Mouse (Mus musculus) 416B (cell line): ENCODE data around the gene Tln1.
"Not testable (repeated sequence)": the region's sequence is repeated elsewhere in the genome, so short reads cannot be mapped to it uniquely, and the experiment has no call there.

ENCODE experiments used
- DNase-seq: peaks from one replicate; pipeline ENCODE4 v3.0.0; 2011; ENCODE audit warnings: low read depth

Gene Tln1

GRCm38 (mm10) chr4:43578376-43579204 is 16.1 kb upstream of the Tln1 start, which contains the start of the genes Rgp1 and Gba2:
Rgp1 (plus strand) TSS chr4:43578715.
Gba2 (minus strand) TSS chr4:43578873.
- DNase-seq: peak; percentile 88

GRCm38 (mm10) chr4:43577237-43577881 is 14.9 kb upstream of the Tln1 start:
- DNase-seq: no peak

GRCm38 (mm10) chr4:43575356-43575755 is 12.9 kb upstream of the Tln1 start:
- no peak for DNase-seq

GRCm38 (mm10) chr4:43573561-43573960 is 11.1 kb upstream of the Tln1 start:
- DNase-seq: no peak

GRCm38 (mm10) chr4:43571395-43572045 is 9.0 kb upstream of the Tln1 start:
- DNase-seq: no peak

- DNase-seq: no peak
Measured at GRCm38 (mm10) chr4:43567140-43567539, 4.6 kb upstream of the Tln1 start.

GRCm38 (mm10) chr4:43564231-43564630 is 1.7 kb upstream of the Tln1 start:
- DNase-seq: no peak

- no peak for DNase-seq
Measured at GRCm38 (mm10) chr4:43563601-43563875, 1.0 kb upstream of the Tln1 start.

- no peak for DNase-seq
Measured at GRCm38 (mm10) chr4:43562769-43563600, 494 bp upstream of the Tln1 start.

- no peak for DNase-seq
Measured at GRCm38 (mm10) chr4:43561436-43561996, 975 bp downstream of the Tln1 start.

GRCm38 (mm10) chr4:43560976-43561375 is 1.5 kb downstream of the Tln1 start:
- DNase-seq: no peak

GRCm38 (mm10) chr4:43560243-43560611 is 2.3 kb downstream of the Tln1 start:
- peak; percentile 98 for DNase-seq

GRCm38 (mm10) chr4:43559519-43560242 is 2.8 kb downstream of the Tln1 start:
- DNase-seq: peak; percentile 11

- peak; percentile 95 for DNase-seq
Measured at GRCm38 (mm10) chr4:43558631-43559356, 3.7 kb downstream of the Tln1 start.

GRCm38 (mm10) chr4:43558028-43558630 is 4.4 kb downstream of the Tln1 start:
- DNase-seq: peak; percentile 97

GRCm38 (mm10) chr4:43555926-43556325 is 6.6 kb downstream of the Tln1 start:
- peak; percentile 52 for DNase-seq

GRCm38 (mm10) chr4:43553891-43554290 is 8.6 kb downstream of the Tln1 start:
- no peak for DNase-seq

GRCm38 (mm10) chr4:43552437-43552836 is 10.1 kb downstream of the Tln1 start:
- DNase-seq: no peak

- DNase-seq: not testable (repeated sequence)
Measured at GRCm38 (mm10) chr4:43551854-43552253, 10.6 kb downstream of the Tln1 start.

GRCm38 (mm10) chr4:43549055-43549454 is 13.4 kb downstream of the Tln1 start:
- no peak for DNase-seq
